Mouse (Mus musculus): ENCODE measurements around the gene Ppp4c.

Gene Ppp4c

DNA sequence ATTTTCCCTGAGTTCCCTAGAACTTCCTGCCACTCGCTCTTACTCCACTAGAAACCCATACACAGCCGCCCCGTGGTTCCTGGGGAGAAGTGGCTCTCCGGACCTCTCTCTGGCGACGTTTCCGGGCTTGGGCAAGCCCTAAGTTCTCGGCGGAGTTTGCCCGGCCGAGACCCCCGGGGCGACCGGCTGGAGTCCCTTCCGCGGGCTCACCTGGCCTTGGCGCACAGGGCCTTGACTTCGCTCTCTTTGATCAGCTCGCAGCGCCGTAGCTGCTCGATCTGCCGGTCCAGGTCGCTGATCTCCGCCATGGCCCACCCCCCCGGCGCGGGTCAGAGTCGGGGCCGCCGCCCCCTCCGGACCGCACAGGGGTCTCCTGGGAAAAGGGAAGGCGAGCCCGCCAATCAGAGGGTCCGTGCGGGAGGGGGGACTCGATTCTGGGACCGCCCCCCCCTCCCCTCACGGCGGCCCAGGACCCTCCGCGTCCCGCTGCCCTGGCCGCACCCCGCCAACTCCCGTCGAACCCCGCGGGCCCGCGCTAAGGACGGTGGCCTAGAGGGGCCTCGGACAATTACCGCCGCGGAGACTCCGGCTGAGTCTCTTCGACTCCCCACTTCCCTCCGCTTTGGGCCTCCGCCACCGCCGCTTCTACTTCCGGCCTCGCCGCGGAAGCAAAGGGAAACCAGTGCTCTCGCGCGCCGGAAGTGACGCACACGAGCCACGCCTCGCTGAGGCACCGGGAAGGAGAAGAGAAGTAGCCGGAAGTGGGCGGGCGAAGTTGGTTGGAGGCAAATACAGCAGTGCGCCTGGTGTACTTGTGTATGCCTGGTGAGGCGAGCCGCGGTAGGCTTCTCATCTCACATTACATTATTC lies at the start of gene Ppp4c:
TSS of gene Ppp4c (minus strand) at position 646 of the 870 bp plus-strand sequence.
- peak; percentile 97 for DNase-seq

DNA sequence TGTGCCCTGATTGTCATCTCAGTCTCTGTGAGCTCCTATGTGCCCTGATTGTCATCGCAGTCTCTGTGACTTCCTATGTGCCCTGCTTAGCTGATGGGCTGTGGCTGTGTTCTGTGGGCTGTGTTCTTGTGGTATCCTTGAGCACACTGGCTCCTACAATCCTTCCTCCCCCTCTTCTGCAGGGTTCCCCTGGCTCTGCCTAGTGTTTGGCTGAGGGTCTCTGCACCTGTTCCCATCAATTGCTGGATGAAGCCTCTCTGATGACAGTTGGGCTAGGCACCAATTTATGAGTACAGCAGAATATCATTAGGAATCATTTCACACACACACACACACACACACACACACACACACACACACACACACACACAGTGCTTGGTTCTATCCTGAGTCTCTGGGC lies 41.0 kb upstream of the Ppp4c start:
- no peak for DNase-seq

DNA sequence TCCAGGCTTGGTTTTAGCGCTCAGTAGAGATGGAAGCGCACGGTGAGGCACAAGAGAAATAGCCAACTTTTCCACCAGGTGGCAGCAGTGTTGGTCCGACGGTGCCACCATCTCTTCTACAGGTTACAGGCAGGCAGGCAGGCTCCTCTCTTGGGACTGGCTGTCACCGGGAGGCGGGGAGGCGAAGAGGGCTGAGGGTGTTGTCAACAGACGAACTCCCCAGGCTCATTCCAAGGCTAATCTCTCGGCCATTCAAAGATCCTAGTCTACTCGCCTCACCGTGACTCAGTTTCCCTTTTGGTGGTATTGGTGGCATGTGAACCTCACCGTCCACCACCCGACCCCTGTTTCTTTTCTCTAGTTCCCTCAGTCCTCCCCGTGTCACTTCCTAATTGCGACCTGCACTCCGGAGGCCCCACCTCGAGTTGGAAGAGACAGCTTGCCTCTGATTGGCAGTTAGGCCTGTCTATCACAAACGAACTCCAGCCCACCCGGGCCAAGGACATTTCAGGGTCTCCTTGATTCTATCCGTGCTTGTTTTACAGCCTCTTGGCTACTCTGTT lies 39.8 kb upstream of the Ppp4c start:
- peak; percentile 87 for DNase-seq

DNA sequence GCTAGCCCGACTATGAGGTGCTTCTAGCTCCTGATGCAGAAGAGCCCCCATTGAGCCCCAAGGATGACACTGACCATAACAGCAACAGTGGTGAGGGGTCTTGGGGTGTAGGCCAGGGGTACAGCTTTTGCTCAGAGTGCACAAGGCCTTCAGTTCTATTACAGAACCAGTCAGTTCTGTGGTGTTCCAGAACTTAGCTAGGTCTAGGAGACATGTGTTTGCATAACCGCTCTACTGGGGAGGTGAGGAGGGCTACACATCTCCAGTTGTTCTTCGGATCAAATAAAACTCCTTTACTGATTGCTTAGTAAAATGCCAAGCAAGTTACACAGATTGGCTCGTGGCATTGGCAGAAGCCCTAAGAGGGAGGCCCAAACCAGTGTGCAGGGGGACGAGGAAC lies 39.2 kb upstream of the Ppp4c start, which contains the start of gene 4930451I11Rik:
TSS of gene 4930451I11Rik (minus strand) at position 101 of the 400 bp plus-strand sequence.
- DNase-seq, result no peak

DNA sequence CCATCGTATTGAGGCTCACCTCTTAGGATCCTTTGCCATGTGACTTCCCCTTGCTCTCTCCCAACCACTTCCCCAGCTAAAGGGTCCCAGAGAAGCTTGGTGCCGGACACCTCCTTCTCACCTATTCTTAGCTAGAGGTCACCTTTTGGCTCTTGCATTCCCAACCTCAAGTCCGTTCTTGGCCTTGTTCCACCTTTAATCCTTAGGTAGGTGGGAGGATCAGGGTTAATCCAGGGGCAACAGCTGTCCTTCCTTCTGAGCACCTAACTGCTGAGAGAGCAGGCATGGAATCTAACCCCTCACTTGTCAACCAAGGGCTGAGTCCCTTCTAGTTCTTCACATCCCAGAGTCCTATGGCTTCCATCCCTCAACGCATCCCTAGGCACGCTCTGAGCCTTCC lies 33.7 kb upstream of the Ppp4c start:
- DNase-seq, result no peak

DNA sequence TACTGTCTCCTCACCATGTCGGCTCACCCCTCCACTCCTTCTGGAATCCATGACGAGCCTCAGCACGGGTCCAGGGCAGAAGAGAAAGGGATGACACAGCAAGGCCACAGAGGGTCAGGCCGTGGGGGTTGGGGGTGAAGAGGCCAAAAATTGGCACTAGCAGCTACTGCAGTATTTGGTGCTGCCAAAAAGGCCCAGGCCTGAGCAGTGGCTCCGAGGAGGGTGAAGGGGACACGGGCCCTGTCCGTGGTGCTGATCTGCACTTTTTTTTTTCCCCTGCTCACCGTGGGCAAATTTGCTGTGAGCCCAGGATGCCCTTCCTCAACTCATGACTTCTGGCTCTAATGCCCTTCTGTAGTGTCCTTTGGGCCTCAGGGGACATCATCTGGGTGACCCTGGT lies 33.1 kb upstream of the Ppp4c start:
- DNase-seq, result no peak

DNA sequence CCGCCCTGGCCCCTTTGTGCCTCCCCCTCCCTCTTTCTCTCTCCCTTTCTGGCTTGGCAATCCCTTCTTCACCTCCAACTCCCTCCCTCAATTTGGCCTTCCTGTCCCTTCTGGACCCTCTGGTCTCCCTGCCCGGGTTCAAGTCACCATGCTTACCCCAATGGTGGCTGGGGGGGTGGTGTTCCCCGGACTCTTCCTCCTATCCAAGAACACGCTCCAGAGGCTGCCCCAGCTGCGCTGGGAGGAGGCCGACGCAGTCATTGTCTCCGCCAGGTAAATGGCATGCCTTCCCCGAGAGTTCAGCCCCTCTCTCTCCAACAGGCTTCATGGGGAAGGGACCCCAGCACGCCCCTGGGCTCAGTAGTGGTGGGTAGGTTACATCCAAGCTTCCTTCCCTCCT lies 31.6 kb upstream of the Ppp4c start:
- no peak for DNase-seq

DNA sequence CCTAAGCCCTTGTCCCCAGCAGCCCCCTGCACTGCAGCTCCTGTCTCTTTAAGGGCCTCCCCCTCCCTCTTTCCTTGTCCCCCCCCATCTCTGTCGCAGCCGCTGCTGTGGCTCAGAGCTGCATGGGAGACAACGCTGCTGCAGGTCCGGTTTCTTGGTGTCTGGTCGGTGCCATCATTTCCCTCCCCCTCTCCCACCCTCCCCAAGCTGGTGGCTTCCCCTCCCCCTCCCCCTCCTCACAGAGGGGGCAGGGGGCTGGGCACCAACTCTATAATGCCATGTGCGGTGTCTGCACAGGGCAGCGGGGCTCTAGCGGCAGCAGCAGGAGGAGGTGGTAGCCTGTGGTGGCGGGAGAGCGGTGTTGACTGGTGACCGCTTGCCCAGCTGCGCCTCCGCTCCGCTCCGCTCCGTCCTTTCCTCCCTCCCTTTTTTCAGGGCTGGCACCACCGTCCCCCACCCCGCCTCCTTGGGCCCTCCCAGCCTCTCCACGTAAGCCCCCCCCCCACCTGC lies 31.0 kb upstream of the Ppp4c start:
- no peak for DNase-seq

DNA sequence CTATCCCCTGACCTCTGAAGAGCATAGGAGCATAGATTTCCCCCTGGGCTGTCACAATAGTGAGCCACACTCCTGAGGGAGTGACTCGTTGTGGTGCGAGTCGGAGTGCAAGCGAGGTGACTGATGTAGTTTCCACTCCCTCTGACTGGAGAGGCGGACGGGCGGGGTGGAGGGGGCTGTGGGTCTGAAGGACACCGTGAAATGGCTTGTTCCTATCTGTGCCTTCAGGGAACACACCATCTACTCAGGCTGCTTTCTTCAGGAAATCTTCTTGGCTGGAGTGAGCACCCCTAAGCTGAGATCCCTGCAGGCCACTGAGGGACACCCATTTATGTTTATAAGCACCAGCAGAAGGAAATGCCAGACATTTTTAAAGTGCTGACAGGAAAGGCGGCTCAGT lies 30.4 kb upstream of the Ppp4c start:
- DNase-seq, result no peak

DNA sequence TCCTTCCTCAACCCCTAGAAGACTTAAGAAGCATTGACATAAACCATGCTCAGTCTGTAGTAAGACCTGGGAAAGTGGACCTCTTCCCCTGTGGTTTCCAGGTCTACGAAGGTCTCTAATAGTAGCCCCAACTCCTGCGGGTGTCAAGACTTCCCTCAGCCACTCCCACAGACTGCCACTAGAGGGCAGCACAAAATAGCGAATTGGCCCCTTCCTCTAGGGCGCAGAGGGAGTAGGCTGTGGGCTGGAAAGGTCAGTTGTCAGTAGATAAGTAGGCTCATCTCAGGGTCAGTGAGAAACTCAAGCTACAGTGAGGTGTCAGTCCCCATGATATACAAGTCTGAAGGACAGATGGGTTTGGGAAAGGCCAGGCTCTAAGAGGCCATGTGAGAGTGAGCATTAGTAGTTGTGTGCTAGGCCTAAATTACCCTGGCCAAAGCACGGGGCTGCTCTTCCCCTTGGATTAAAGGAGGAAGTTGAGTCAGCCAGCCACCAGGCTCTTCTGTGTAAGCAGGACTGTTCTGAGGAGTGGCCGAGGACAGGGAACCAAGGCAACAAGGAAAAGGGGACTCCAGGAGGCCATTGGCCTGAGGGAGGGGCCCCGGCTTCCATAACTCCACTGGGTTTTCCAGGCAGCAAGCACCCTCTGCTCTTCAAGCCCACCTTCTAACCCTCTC lies 29.7 kb upstream of the Ppp4c start:
- DNase-seq, result peak; percentile 81

DNA sequence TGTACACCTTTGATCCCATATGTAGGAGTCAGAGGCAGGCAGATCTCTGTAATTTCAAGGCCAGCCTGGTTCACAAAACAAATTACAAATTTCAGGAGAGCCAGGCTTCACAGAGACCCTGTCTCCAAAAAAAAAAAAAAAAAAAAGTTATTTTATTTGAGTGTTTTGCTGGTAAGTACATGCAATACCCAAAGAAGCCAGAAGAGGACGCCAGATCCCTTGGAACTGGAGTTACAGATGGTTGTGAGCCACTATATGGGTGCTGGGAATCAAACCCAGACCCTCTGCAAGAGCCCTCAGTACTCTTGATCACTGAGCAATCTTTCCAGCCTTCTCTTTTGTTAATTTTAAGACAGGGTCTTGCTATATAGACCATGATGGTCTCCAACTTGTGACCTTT lies 26.5 kb upstream of the Ppp4c start:
- no peak for DNase-seq

DNA sequence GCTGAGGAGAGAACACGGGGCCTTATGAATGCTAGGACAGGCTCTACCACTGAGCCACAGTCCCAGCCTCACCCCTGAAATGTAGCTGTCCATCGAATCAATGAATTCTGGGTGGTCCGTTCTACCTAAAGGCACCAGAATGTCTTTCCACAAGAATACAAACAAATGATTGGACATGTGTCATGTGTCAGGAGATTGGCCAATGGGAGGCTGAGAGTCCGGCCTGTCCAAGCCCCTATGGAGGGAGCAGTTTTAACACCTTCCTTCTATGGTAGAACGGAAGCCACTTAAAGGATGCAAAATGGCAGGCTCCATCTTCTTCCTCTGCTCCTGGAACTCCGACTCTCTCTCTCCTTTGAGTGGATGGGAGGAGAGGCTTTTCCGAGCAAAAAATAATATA lies 25.3 kb upstream of the Ppp4c start:
- no peak for DNase-seq

DNA sequence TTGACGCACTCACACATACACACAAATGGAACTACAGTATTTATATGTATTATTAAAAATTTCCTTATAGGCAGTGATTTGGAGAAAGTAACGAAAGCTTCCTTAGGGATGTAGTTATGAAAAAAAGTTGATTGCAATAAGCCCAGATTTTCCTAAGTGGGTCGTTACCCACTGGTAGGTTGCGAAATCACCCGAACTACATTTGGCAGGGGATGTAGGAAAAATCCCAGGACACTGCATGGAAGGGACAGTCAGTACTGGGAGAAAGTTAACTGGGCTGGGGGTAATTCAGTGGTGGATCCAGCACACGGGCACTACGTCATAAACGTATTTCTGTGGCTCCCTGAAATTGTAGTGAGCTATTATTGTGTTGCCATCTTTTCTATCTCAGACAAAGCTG lies 24.2 kb upstream of the Ppp4c start:
- DNase-seq, result no peak

DNA sequence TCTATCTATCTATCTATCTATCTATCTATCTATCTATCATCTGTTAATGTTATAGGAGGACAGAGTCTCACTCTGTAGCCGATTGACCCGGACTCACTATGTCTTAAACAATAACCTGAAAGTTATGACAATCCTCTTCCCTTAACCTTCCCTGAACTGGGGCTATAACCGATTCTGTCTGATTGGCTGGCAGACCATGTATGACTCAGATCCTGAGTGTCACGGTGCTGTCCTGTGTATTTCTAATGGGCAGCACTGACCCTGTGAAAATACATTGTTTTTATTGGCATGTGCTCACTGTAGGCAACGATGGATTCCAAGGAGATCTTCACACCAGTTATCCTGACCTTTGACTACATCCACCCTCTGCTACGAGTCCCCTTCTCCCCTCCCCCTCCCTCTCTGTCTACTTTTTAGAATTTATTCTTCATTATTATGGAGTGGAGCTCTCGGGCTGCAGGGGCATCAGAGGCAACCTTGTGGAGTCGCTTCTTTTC lies 23.5 kb upstream of the Ppp4c start:
- DNase-seq, result no peak

DNA sequence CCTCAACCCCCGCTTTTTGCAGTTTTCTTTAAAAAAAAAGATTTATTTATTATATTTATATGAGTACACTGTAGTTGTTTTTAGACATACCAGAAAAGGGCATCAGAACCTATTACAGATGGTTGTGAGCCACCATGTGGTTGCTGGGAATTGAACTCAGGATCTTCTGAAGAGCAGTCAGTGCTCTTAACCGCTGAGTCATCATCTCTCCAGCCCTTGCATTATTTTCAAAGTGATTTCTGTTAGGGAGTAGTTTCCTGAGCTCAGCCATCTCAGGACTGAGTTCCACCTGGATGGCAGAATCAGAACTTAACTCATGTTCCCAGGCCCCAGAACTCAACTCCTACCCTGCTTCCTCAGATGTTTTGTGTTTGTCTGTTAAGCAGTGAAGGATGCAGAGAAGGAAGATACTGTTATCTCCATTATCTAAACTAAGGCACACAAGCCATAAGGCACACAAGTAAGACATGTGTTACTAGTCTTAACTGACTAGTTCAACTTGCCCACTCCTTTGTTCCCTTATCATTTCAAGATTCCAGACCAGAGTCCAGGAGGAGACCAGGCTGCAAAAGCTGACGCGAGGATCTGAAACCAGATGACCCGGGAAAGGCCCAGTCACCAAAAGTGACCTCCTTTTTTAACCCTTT lies 17.6 kb upstream of the Ppp4c start:
- no peak for DNase-seq

DNA sequence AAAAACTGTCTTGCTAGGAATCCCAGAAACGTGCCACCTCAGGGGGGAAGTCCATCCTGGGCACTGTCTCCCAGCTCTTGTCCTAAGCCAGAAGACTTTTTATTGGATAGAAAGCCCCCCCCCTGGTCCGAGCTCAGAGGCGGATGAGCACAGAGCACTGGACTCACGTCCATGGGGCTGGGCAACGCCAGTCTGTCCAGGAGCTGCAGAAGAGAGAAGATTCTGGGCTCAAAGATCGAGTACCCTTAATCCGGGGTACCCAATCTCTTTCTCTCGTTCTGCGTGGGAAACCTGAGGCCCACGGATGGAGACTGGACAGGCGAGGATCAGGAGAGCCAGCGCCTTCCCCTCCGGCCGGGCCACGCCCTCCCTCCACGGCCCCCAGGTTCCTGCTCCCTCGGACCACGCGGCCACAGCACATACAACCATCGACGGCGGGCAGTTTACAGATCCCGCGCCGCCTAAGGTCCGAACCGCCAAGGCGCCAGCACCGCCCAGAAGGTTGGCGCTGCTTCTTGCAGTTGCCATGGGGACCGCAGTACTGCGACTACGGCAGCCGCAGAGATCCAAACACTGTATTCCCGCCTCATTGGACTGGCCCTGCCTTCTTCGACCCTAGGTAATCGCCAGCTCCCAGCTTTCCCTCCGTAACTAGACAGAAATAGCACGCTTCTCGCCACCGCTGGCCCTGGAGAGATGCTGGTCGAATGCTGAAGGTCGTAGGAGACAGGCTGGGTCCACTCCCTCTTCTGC lies 16.6 kb upstream of the Ppp4c start:
- peak; percentile 93 for DNase-seq

DNA sequence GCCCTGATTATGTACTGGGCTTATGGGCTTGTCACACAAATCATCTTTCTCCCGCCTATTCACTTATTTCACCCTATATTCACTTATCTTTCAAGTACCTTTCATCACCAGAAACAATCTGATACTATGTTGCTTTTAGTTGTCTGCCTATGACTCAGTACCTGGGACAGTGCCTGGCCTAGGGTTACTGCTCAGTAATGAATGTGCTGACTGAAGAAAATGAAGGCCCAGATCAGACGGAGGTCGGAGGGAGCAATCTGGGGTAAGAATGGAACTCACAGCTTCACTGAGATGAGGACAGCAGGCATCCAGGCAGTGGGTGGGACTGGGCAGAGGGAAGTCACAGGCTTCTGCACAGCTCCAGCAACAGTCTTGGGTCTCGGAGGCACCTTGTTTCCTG lies 15.1 kb upstream of the Ppp4c start:
- no peak for DNase-seq

DNA sequence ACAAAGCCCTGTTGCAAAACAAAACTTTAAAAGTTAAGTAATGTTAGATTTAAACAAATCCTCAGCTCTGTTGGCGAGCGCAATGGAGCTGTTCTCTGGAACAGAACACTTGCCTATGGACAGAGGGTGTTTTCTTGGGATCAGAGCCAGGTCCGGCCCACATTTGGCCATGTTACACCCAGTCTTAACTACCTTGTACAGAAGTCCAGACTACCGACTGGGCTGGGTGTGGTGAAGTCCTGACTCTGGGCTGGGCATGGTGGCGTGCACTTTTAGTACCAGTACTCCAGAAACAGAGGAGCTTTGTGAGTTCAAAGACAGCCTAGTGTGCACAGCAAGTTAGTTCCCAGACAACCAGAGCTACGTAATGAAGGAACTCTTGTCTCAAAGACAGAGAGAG lies 14.7 kb upstream of the Ppp4c start:
- no peak for DNase-seq

DNA sequence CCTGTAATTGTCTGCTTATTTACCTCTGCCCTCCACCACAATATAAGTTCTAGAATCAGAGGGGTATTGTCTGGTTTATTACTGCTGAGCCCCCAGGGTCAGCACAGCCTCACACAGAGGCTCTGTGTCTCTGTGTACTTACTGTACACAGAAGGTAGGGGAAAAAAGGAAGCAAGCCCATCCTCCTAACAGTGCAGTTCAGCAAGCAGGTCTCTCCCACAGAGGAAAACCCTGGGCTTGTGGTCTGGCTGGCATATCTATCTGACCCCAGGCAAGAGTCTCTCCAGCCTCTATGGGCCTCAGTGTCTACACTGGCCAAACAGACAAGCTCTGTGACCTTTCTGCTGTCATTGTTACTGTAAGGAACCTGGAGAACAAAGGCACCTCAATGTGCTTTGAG lies 11.5 kb upstream of the Ppp4c start:
- no peak for DNase-seq

DNA sequence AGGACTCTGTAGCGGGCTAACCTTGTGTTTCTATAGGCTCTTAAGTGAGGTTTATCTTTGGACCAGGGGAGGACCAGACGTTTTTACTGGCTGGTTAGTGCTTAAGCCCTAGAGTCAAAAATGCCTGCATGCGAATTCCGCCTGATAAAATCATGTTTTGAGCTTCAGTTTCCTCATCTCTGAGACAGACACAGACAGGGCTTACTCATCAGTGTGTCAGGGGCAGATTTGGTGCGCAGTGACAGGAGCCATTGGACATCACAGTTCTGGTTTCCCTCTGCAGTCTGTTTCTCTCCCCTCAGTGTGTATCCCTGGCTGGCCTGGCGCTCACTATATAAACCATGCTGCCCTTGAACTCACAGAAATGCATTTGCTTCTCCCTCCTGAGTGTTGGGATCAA lies 10.9 kb upstream of the Ppp4c start:
- DNase-seq, result no peak

DNA sequence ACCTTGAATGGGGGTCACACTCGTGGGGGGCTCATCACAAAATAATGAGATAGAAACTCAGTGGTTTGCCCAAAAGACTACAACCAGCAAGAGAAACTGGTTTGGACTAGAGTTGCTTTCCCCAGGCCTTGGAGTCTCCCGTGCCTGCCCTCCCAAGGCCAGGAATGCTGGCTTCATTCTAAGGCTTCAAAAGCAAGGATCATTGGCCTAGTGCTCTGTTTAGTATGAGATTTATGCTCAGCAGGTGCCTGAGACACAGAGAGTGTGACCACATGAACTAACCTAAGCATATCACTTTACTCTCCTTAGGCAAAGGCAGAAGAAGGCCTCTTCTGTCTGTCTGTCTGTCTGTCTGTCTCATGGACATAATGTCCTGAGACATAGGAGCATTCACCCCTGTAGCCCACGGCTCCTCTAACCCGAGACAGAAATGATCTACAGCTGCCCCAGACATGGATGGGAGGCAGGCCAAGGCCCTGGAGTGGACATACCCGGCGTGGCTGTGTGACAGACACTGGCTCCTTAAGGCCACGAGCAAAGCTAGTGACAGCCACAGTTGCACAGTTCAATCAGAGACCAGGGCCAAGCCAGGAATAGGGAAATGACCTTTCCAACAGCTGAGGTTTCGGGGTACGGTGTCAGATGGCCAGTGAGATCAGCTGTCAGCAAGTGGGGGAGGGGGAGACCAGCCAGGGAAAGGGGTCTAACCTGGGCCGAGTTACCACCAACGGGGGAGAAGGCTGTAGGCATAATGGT lies 10.0 kb upstream of the Ppp4c start:
- DNase-seq, result no peak

DNA sequence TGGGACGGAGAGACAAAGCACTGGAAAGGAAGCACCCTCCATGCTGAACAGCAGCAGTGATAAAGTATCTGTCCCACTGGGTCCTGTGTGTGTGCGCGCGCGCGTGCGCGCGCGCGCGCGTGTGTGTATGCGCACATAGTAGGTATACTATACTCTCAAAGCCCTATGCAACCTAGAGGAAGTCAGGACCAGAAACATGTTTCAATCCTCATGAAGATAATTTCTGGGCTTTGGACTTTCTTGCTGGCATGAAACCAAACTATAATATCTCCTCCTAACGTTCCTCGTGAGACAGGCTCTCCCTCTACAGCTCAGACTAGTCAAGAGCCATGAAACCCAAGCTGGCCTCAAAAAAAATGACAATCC lies 8.7 kb upstream of the Ppp4c start:
- no peak for DNase-seq

All from kidney, adult 9 months (tissue).